Mouse (Mus musculus) lung, postnatal 0 days (tissue): ENCODE results near the gene Wdr66.

Source experiments
- CTCF ChIP-seq: IDR thresholded peaks from 2 replicates; pipeline ENCODE4 v1.5.1; 2016; ENCODE audit warnings: antibody characterized with exemption, mild to moderate bottlenecking
- EP300 ChIP-seq: IDR thresholded peaks from 2 replicates; pipeline ENCODE4 v1.6.1; 2016; ENCODE audit warnings: antibody characterized with exemption, mild to moderate bottlenecking, control low read depth

- TF ChIP-seq CTCF (no peak), EP300 (no peak)
These were observed 50.0 kb downstream of the Wdr66 start for GRCm38 (mm10) chr5:123301780-123302521.
